Mouse (Mus musculus): ENCODE measurements at regions not wholly inside any gene's neighbourhood (a gene's known extent, or its start where the extent isn't known, plus 50 kb on each side); places are given as distances from the start of the nearest gene placed in this dataset.
"Not testable (repeated sequence)": the region's sequence is repeated elsewhere in the genome, so short reads cannot be mapped to it uniquely, and the experiment has no call there.

- H3K4me3 ChIP-seq (replicated peaks): no peak overlapping the region
- no peaks in the 10 kb centered on the region for H3K9me3 ChIP-seq (replicated peaks)
- no peak overlapping the region for H3K27ac ChIP-seq
- no peak overlapping the region for H3K4me2 ChIP-seq
- H3K36me3 ChIP-seq: no peaks in the 10 kb centered on the region
- 58% methylated on average over 2 of the region's 2 CpGs for WGBS (ENCODE audit: insufficient replicate concordance)
- no peak overlapping the region for H3K9ac ChIP-seq
- H3K4me1 ChIP-seq (replicated peaks): no peaks in the 10 kb centered on the region
- no peaks in the 10 kb centered on the region for H3K27me3 ChIP-seq
- no peak for ATAC-seq (ENCODE audit: low read depth)
- DNase-seq: no peak
These were observed 326.2 kb downstream of the Car8 start for GRCm38 (mm10) chr4:7912675-7913074.

- no peak for ATAC-seq (ENCODE audit: low read depth)
- Histone ChIP-seq H3K4me1 (replicated peaks) (no peaks in the 10 kb centered on the region), H3K4me2 (no peak overlapping the region), H3K27me3 (no peaks in the 10 kb centered on the region), H3K4me3 (replicated peaks) (no peak overlapping the region), H3K9me3 (replicated peaks) (no peaks in the 10 kb centered on the region), H3K27ac (no peak overlapping the region), H3K9ac (no peak overlapping the region), H3K36me3 (no peaks in the 10 kb centered on the region)
- WGBS (ENCODE audit: insufficient replicate concordance): 40% methylated on average over 1 of the region's 1 CpGs
- DNase-seq: no peak
These were observed 335.7 kb downstream of the Car8 start for GRCm38 (mm10) chr4:7903130-7903529.

- H3K27me3 ChIP-seq: no peaks in the 10 kb centered on the region
- H3K9ac ChIP-seq: no peak overlapping the region
- H3K27ac ChIP-seq: no peak overlapping the region
- H3K36me3 ChIP-seq: no peaks in the 10 kb centered on the region
- H3K9me3 ChIP-seq (replicated peaks): no peaks in the 10 kb centered on the region
- H3K4me1 ChIP-seq (replicated peaks): no peaks in the 10 kb centered on the region
- H3K4me2 ChIP-seq: no peak overlapping the region
- WGBS (ENCODE audit: insufficient replicate concordance): 53% methylated on average over 4 of the region's 4 CpGs
- no peak overlapping the region for H3K4me3 ChIP-seq (replicated peaks)
- ATAC-seq (ENCODE audit: low read depth) (no peak), DNase-seq (no peak)
These were observed 343.9 kb downstream of the Car8 start for GRCm38 (mm10) chr4:7894914-7895313.

- no peaks in the 10 kb centered on the region for H3K36me3 ChIP-seq
- H3K9ac ChIP-seq: no peak overlapping the region
- WGBS (ENCODE audit: insufficient replicate concordance): 51% methylated on average over 2 of the region's 2 CpGs
- H3K4me1 ChIP-seq (replicated peaks): no peaks in the 10 kb centered on the region
- H3K27ac ChIP-seq: no peak overlapping the region
- no peak for ATAC-seq (ENCODE audit: low read depth)
- no peak overlapping the region for H3K4me2 ChIP-seq
- DNase-seq: no peak
- H3K4me3 ChIP-seq (replicated peaks): no peak overlapping the region
- H3K27me3 ChIP-seq: no peaks in the 10 kb centered on the region
- H3K9me3 ChIP-seq (replicated peaks): no peaks in the 10 kb centered on the region
These were observed 347.7 kb downstream of the Car8 start for GRCm38 (mm10) chr4:7891128-7891527.

GRCm38 (mm10) chr4:7854518-7854917, 384.3 kb downstream of the Car8 start:
- Histone ChIP-seq H3K4me1 (replicated peaks) (no peaks in the 10 kb centered on the region), H3K4me2 (no peak overlapping the region), H3K36me3 (no peaks in the 10 kb centered on the region), H3K4me3 (replicated peaks) (no peak overlapping the region), H3K9me3 (replicated peaks) (no peaks in the 10 kb centered on the region), H3K27me3 (no peaks in the 10 kb centered on the region), H3K9ac (no peak overlapping the region), H3K27ac (no peak overlapping the region)
- DNase-seq (no peak), ATAC-seq (ENCODE audit: low read depth) (no peak)
- WGBS (ENCODE audit: insufficient replicate concordance): 56% methylated on average over 1 of the region's 1 CpGs

- H3K4me3 ChIP-seq (replicated peaks): no peak overlapping the region
- H3K4me1 ChIP-seq (replicated peaks): no peaks in the 10 kb centered on the region
- no peaks in the 10 kb centered on the region for H3K36me3 ChIP-seq
- no peaks in the 10 kb centered on the region for H3K27me3 ChIP-seq
- no peak for ATAC-seq (ENCODE audit: low read depth)
- WGBS (ENCODE audit: insufficient replicate concordance): 36% methylated on average over 1 of the region's 1 CpGs
- H3K9ac ChIP-seq: no peak overlapping the region
- no peak overlapping the region for H3K4me2 ChIP-seq
- H3K9me3 ChIP-seq (replicated peaks): no peaks in the 10 kb centered on the region
- no peak for DNase-seq
- no peak overlapping the region for H3K27ac ChIP-seq
These were observed 385.6 kb downstream of the Car8 start for GRCm38 (mm10) chr4:7853121-7853782.

- no peaks in the 10 kb centered on the region for H3K4me1 ChIP-seq (replicated peaks)
- H3K9ac ChIP-seq: no peak overlapping the region
- DNase-seq (no peak), ATAC-seq (ENCODE audit: low read depth) (no peak)
- H3K9me3 ChIP-seq (replicated peaks): no peaks in the 10 kb centered on the region
- H3K4me2 ChIP-seq: no peak overlapping the region
- no peaks in the 10 kb centered on the region for H3K36me3 ChIP-seq
- no peaks in the 10 kb centered on the region for H3K27me3 ChIP-seq
- H3K4me3 ChIP-seq (replicated peaks): no peak overlapping the region
- H3K27ac ChIP-seq: no peak overlapping the region
- 67% methylated on average over 4 of the region's 4 CpGs for WGBS (ENCODE audit: insufficient replicate concordance)
These were observed 386.7 kb downstream of the Car8 start for GRCm38 (mm10) chr4:7852006-7852615.

GRCm38 (mm10) chr4:7847411-7847810, 391.4 kb downstream of the Car8 start:
- ATAC-seq (ENCODE audit: low read depth): no peak
- Histone ChIP-seq H3K9me3 (replicated peaks) (no peaks in the 10 kb centered on the region), H3K9ac (no peak overlapping the region), H3K36me3 (no peaks in the 10 kb centered on the region), H3K4me1 (replicated peaks) (no peaks in the 10 kb centered on the region), H3K4me3 (replicated peaks) (no peak overlapping the region), H3K4me2 (no peak overlapping the region), H3K27me3 (no peaks in the 10 kb centered on the region), H3K27ac (no peak overlapping the region)
- no peak for DNase-seq
- 32% methylated on average over 5 of the region's 5 CpGs for WGBS (ENCODE audit: insufficient replicate concordance)

GRCm38 (mm10) chr4:7829126-7829525, 409.7 kb downstream of the Car8 start:
- 44% methylated on average over 1 of the region's 1 CpGs for WGBS (ENCODE audit: insufficient replicate concordance)
- Histone ChIP-seq H3K27ac (no peak overlapping the region), H3K4me1 (replicated peaks) (no peaks in the 10 kb centered on the region), H3K4me2 (no peak overlapping the region), H3K27me3 (no peaks in the 10 kb centered on the region), H3K9me3 (replicated peaks) (no peaks in the 10 kb centered on the region), H3K9ac (no peak overlapping the region), H3K36me3 (no peaks in the 10 kb centered on the region), H3K4me3 (replicated peaks) (no peak overlapping the region)
- ATAC-seq (ENCODE audit: low read depth) (no peak), DNase-seq (no peak)

- Histone ChIP-seq H3K36me3 (no peaks in the 10 kb centered on the region), H3K9ac (no peak overlapping the region), H3K9me3 (replicated peaks) (no peaks in the 10 kb centered on the region), H3K27ac (no peak overlapping the region), H3K4me3 (replicated peaks) (no peak overlapping the region), H3K4me1 (replicated peaks) (no peaks in the 10 kb centered on the region), H3K27me3 (no peaks in the 10 kb centered on the region), H3K4me2 (no peak overlapping the region)
- DNase-seq: no peak
- no peak for ATAC-seq (ENCODE audit: low read depth)
These were observed 419.0 kb downstream of the Car8 start for GRCm38 (mm10) chr4:7819847-7820246.

GRCm38 (mm10) chr4:7777761-7778160, 461.1 kb downstream of the Car8 start:
- WGBS (ENCODE audit: insufficient replicate concordance): 54% methylated on average over 1 of the region's 1 CpGs
- not testable (repeated sequence) for H3K9ac ChIP-seq; H3K27me3 ChIP-seq; ATAC-seq (ENCODE audit: low read depth); H3K9me3 ChIP-seq (replicated peaks); H3K4me2 ChIP-seq; H3K36me3 ChIP-seq; H3K27ac ChIP-seq; H3K4me1 ChIP-seq (replicated peaks); DNase-seq; H3K4me3 ChIP-seq (replicated peaks)

GRCm38 (mm10) chr4:7755473-7755872, 483.4 kb downstream of the Car8 start:
- ATAC-seq (ENCODE audit: low read depth): no peak
- Histone ChIP-seq H3K9ac (no peak overlapping the region), H3K4me2 (no peak overlapping the region), H3K27ac (no peak overlapping the region), H3K9me3 (replicated peaks) (no peaks in the 10 kb centered on the region), H3K36me3 (no peaks in the 10 kb centered on the region), H3K4me3 (replicated peaks) (no peak overlapping the region), H3K4me1 (replicated peaks) (no peaks in the 10 kb centered on the region), H3K27me3 (no peaks in the 10 kb centered on the region)
- no peak for DNase-seq

Data from liver, embryonic 13.5 days (tissue).